Mouse (Mus musculus): ENCODE results near the gene Stim1.

Gene Stim1

GRCm38 (mm10) chr7:102396331-102396730 lies 128.7 kb downstream of the Stim1 start:
- in situ Hi-C loops (cut with MboI; ENCODE audit: low pct_unique_long_range_greater_than_20kb in 1 of 2, low sequenced_read_pairs in 2 of 2, unreplicated experiment in 1 of 2), result no loop called here

GRCm38 (mm10) chr7:102399180-102399731 lies 131.7 kb downstream of the Stim1 start:
- in situ Hi-C loops (cut with MboI; ENCODE audit: low pct_unique_long_range_greater_than_20kb in 1 of 2, low sequenced_read_pairs in 2 of 2, unreplicated experiment in 1 of 2), result no loop called here

- in situ Hi-C loops (cut with MboI; ENCODE audit: low pct_unique_long_range_greater_than_20kb in 1 of 2, low sequenced_read_pairs in 2 of 2, unreplicated experiment in 1 of 2), result loop anchor here in 1 of 2 experiments (10.0 kb wide), 1 partner anchor 119 kb away; no protein-coding TSS in a partner anchor
These were observed 136.5 kb downstream of the Stim1 start for GRCm38 (mm10) chr7:102404118-102404517.

- in situ Hi-C loops (cut with MboI; ENCODE audit: low pct_unique_long_range_greater_than_20kb in 1 of 2, low sequenced_read_pairs in 2 of 2, unreplicated experiment in 1 of 2), result loop anchor here in 1 of 2 experiments (10.0 kb wide), 1 partner anchor 123 kb away; no protein-coding TSS in a partner anchor
These were observed 139.8 kb downstream of the Stim1 start for GRCm38 (mm10) chr7:102407440-102407839.

GRCm38 (mm10) chr7:102415272-102415671 lies 147.7 kb downstream of the Stim1 start:
- in situ Hi-C loops (cut with MboI; ENCODE audit: low pct_unique_long_range_greater_than_20kb in 1 of 2, low sequenced_read_pairs in 2 of 2, unreplicated experiment in 1 of 2), result loop anchor here in 1 of 2 experiments (10.0 kb wide), 1 partner anchor 150 kb away; the partner anchor contains the start of gene Stim1

- in situ Hi-C loops (cut with MboI; ENCODE audit: low pct_unique_long_range_greater_than_20kb in 1 of 2, low sequenced_read_pairs in 2 of 2, unreplicated experiment in 1 of 2), result loop anchor here in 1 of 2 experiments (10.0 kb wide), 1 partner anchor 151 kb away; the partner anchor contains the start of gene Stim1
These were observed 148.2 kb downstream of the Stim1 start for GRCm38 (mm10) chr7:102415841-102416240.

- in situ Hi-C loops (cut with MboI; ENCODE audit: low pct_unique_long_range_greater_than_20kb in 1 of 2, low sequenced_read_pairs in 2 of 2, unreplicated experiment in 1 of 2), result loop anchor here in 1 of 2 experiments (10.0 kb wide), 1 partner anchor 153 kb away; the partner anchor contains the start of gene Stim1
These were observed 149.8 kb downstream of the Stim1 start for GRCm38 (mm10) chr7:102417398-102417797.

- in situ Hi-C loops (cut with MboI; ENCODE audit: low pct_unique_long_range_greater_than_20kb in 1 of 2, low sequenced_read_pairs in 2 of 2, unreplicated experiment in 1 of 2), result loop anchor here in 1 of 2 experiments (5.0 kb wide), 1 partner anchor 155 kb away; the partner anchor contains the start of gene Stim1
These were observed 154.4 kb downstream of the Stim1 start for GRCm38 (mm10) chr7:102422036-102422435.

GRCm38 (mm10) chr7:102425933-102426685 lies 158.5 kb downstream of the Stim1 start:
- in situ Hi-C loops (cut with MboI; ENCODE audit: low pct_unique_long_range_greater_than_20kb in 1 of 2, low sequenced_read_pairs in 2 of 2, unreplicated experiment in 1 of 2), result no loop called here

GRCm38 (mm10) chr7:102434344-102434743 lies 166.7 kb downstream of the Stim1 start:
- in situ Hi-C loops (cut with MboI; ENCODE audit: low pct_unique_long_range_greater_than_20kb in 1 of 2, low sequenced_read_pairs in 2 of 2, unreplicated experiment in 1 of 2), result no loop called here

- in situ Hi-C loops (cut with MboI; ENCODE audit: low pct_unique_long_range_greater_than_20kb in 1 of 2, low sequenced_read_pairs in 2 of 2, unreplicated experiment in 1 of 2), result no loop called here
These were observed 173.4 kb downstream of the Stim1 start for GRCm38 (mm10) chr7:102440822-102441656.

GRCm38 (mm10) chr7:102441657-102442391 lies 174.2 kb downstream of the Stim1 start, which contains the start of gene Rrm1:
Gene Rrm1, plus strand, starts transcription at chr7:102441695.
- in situ Hi-C loops (cut with MboI; ENCODE audit: low pct_unique_long_range_greater_than_20kb in 1 of 2, low sequenced_read_pairs in 2 of 2, unreplicated experiment in 1 of 2), result no loop called here

GRCm38 (mm10) chr7:102442432-102442831 lies 174.8 kb downstream of the Stim1 start:
- in situ Hi-C loops (cut with MboI; ENCODE audit: low pct_unique_long_range_greater_than_20kb in 1 of 2, low sequenced_read_pairs in 2 of 2, unreplicated experiment in 1 of 2), result no loop called here

- in situ Hi-C loops (cut with MboI; ENCODE audit: low pct_unique_long_range_greater_than_20kb in 1 of 2, low sequenced_read_pairs in 2 of 2, unreplicated experiment in 1 of 2), result no loop called here
These were observed 176.7 kb downstream of the Stim1 start for GRCm38 (mm10) chr7:102444301-102444700.

- in situ Hi-C loops (cut with MboI; ENCODE audit: low pct_unique_long_range_greater_than_20kb in 1 of 2, low sequenced_read_pairs in 2 of 2, unreplicated experiment in 1 of 2), result no loop called here
These were observed 178.8 kb downstream of the Stim1 start for GRCm38 (mm10) chr7:102446438-102446837.

GRCm38 (mm10) chr7:102458618-102459380 lies 191.2 kb downstream of the Stim1 start:
- in situ Hi-C loops (cut with MboI; ENCODE audit: low pct_unique_long_range_greater_than_20kb in 1 of 2, low sequenced_read_pairs in 2 of 2, unreplicated experiment in 1 of 2), result loop anchor here (25.0 kb wide), 1 partner anchor 321 kb away; no protein-coding TSS in a partner anchor

- in situ Hi-C loops (cut with MboI; ENCODE audit: low pct_unique_long_range_greater_than_20kb in 1 of 2, low sequenced_read_pairs in 2 of 2, unreplicated experiment in 1 of 2), result loop anchor here (25.0 kb wide), 1 partner anchor 330 kb away; no protein-coding TSS in a partner anchor
These were observed 200.0 kb downstream of the Stim1 start for GRCm38 (mm10) chr7:102467566-102467965.

Measured in mouse embryonic stem cell (cell line).